Mouse (Mus musculus): Measurements from ENCODE around the gene Tnni2.

- no peak for TF ChIP-seq CHD2 (IDR thresholded peaks at IDR 0.05; ENCODE audit: low read depth, low read length)
- 0 out of 2 replicates have a peak, but pooled peaks have one; percentile 14 for TF ChIP-seq ZC3H11A (IDR thresholded peaks at IDR 0.05; ENCODE audit: borderline replicate concordance, low read depth, low read length)
- no peak for TF ChIP-seq HCFC1 (IDR thresholded peaks at IDR 0.05; ENCODE audit: borderline replicate concordance, insufficient read depth, low read length)
- no peak for TF ChIP-seq MAFK (IDR thresholded peaks at IDR 0.05; ENCODE audit: insufficient read depth, low read depth, low read length)
- no peak for TF ChIP-seq ZNF384 (IDR thresholded peaks at IDR 0.05; ENCODE audit: low read depth, low read length)
These were observed 45.8 kb downstream of the Tnni2 start for GRCm38 (mm10) chr7:142487341-142487859.
